Mouse (Mus musculus) CH12.LX (cell line): ENCODE measurements around the gene Gne. TPM values are rescaled to one million over a fixed set of nuclear protein-coding genes. Genes with fewer than 3 reads are reported as not detected.

Source experiments
- DNase-seq: peaks from one replicate; pipeline ENCODE4 v3.0.0-alpha.2; 2013; ENCODE audit errors: extremely low read depth
- H3K27ac ChIP-seq: 2 replicates; pipeline ENCODE4 v1.5.1; 2012; ENCODE audit warnings: low read depth, mild to moderate bottlenecking, control low read depth, moderate library complexity; ENCODE audit not compliant: insufficient read depth
- H3K27me3 ChIP-seq: replicated peaks from 2 replicates; pipeline ENCODE3; 2012; ENCODE audit warnings: inconsistent platforms
- H3K36me3 ChIP-seq, 2 experiments: replicated peaks in 1 of 2; 2 replicates each; pipeline versions ENCODE3 to v1.6.1; 2012; ENCODE audit warnings: inconsistent platforms in 1 of 2, low read length in 1 of 2, mild to moderate bottlenecking in 1 of 2, mixed read lengths in 1 of 2, moderate library complexity in 1 of 2; ENCODE audit not compliant: control insufficient read depth in 1 of 2, insufficient read depth in 1 of 2
- H3K4me1 ChIP-seq, 2 experiments: 2 replicates each; pipeline ENCODE4 v1.6.1; 2012; ENCODE audit warnings: inconsistent platforms in 1 of 2, moderate library complexity in 1 of 2; ENCODE audit not compliant: insufficient read depth in 2 of 2, control insufficient read depth in 1 of 2
- H3K4me2 ChIP-seq: 2 replicates; pipeline ENCODE4 v1.6.1; 2012; ENCODE audit warnings: low read depth, mild to moderate bottlenecking, control low read depth; ENCODE audit not compliant: poor library complexity, insufficient read depth, severe bottlenecking
- H3K4me3 ChIP-seq, 3 experiments: fragments of 150-350 bp in 1 of 3; sonication (generic) in 1 of 3; replicated peaks in 1 of 3; 2 replicates each; pipeline versions ENCODE3 to v1.5.1; 2011 to 2012; ENCODE audit warnings: low read depth in 2 of 3, low read length in 2 of 3, mild to moderate bottlenecking in 2 of 3, moderate library complexity in 2 of 3, control low read depth in 1 of 3, improper control_type of control experiment in 1 of 3, inconsistent platforms in 1 of 3, mixed read lengths in 1 of 3; ENCODE audit not compliant: poor library complexity in 1 of 3
- H3K79me2 ChIP-seq: replicated peaks from 2 replicates; pipeline ENCODE4 v1.6.1; 2012; ENCODE audit warnings: mild to moderate bottlenecking, moderate library complexity; ENCODE audit not compliant: control insufficient read depth, poor library complexity, insufficient read depth, severe bottlenecking; ENCODE audit errors: extremely low read depth
- H3K9ac ChIP-seq: 2 replicates; pipeline ENCODE4 v1.6.1; 2012; ENCODE audit warnings: low read depth, mild to moderate bottlenecking, control low read depth, moderate library complexity; ENCODE audit not compliant: insufficient read depth
- H3K9me3 ChIP-seq: replicated peaks from 2 replicates; pipeline ENCODE3; 2012; ENCODE audit warnings: low read length, inconsistent platforms, mixed read lengths
- CHD1 ChIP-seq: IDR thresholded peaks from 2 replicates; pipeline ENCODE4 v1.6.1; 2012; ENCODE audit warnings: low read depth, low read length, improper control_type of control experiment, inconsistent platforms
- CTCF ChIP-seq, 2 experiments: IDR thresholded peaks in 1 of 2; conservative IDR thresholded peaks in 1 of 2; 2 replicates each; pipeline ENCODE4 v1.5.1; 2011 to 2012; ENCODE audit warnings: low read depth in 2 of 2, low read length in 2 of 2, improper control_type of control experiment in 1 of 2, inconsistent platforms in 1 of 2, mild to moderate bottlenecking in 1 of 2, moderate library complexity in 1 of 2
- E2F4 ChIP-seq: IDR thresholded peaks from 2 replicates; pipeline ENCODE4 v1.6.1; 2011; ENCODE audit warnings: low read depth, low read length, improper control_type of control experiment; ENCODE audit not compliant: insufficient replicate concordance
- ELF1 ChIP-seq: IDR thresholded peaks from 2 replicates; pipeline ENCODE4 v1.6.1; 2014; ENCODE audit warnings: low read depth, mild to moderate bottlenecking, inconsistent platforms, low read length, improper control_type of control experiment
- GABPA ChIP-seq: IDR thresholded peaks from 2 replicates; pipeline ENCODE4 v1.6.1; 2012; ENCODE audit warnings: low read depth, low read length, improper control_type of control experiment, inconsistent platforms; ENCODE audit not compliant: insufficient replicate concordance
- IRF4 ChIP-seq: IDR thresholded peaks from 2 replicates; pipeline ENCODE4 v1.6.1; 2014; ENCODE audit warnings: low read depth, mild to moderate bottlenecking, inconsistent platforms, low read length, improper control_type of control experiment
- JUND ChIP-seq: conservative IDR thresholded peaks from 2 replicates; pipeline ENCODE4 v1.6.1; 2011; ENCODE audit warnings: low read depth, low read length, improper control_type of control experiment
- KAT2A ChIP-seq: IDR thresholded peaks from 2 replicates; pipeline ENCODE4 v1.6.1; 2012; ENCODE audit warnings: low read length, improper control_type of control experiment, inconsistent platforms; ENCODE audit not compliant: insufficient replicate concordance
- MAFK ChIP-seq: IDR thresholded peaks from 2 replicates; pipeline ENCODE4 v1.6.1; 2011; ENCODE audit warnings: low read length, improper control_type of control experiment; ENCODE audit not compliant: insufficient replicate concordance
- MAX ChIP-seq: IDR thresholded peaks from 2 replicates; pipeline ENCODE4 v1.6.1; 2011; ENCODE audit warnings: low read length, improper control_type of control experiment
- MEF2A ChIP-seq: IDR thresholded peaks from 2 replicates; pipeline ENCODE4 v1.6.1; 2014; ENCODE audit warnings: low read depth, mild to moderate bottlenecking, inconsistent platforms, low read length, improper control_type of control experiment, borderline replicate concordance
- MXI1 ChIP-seq: IDR thresholded peaks from 2 replicates; pipeline ENCODE4 v1.6.1; 2011; ENCODE audit warnings: mild to moderate bottlenecking, low read depth, low read length, improper control_type of control experiment
- MYC ChIP-seq: IDR thresholded peaks from 2 replicates; pipeline ENCODE4 v1.6.1; 2011; ENCODE audit warnings: low read depth, mild to moderate bottlenecking, improper control_type of control experiment, low read length
- NRF1 ChIP-seq: IDR thresholded peaks from 2 replicates; pipeline ENCODE4 v1.6.1; 2014; ENCODE audit warnings: low read depth, mild to moderate bottlenecking, inconsistent platforms, low read length, improper control_type of control experiment, moderate library complexity
- PAX5 ChIP-seq: IDR thresholded peaks from 2 replicates; pipeline ENCODE4 v1.6.1; 2012; ENCODE audit warnings: low read length, inconsistent platforms, mixed read lengths
- RAD21 ChIP-seq: IDR thresholded peaks from 2 replicates; pipeline ENCODE4 v1.6.1; 2011; ENCODE audit warnings: low read depth, mild to moderate bottlenecking, low read length, improper control_type of control experiment, moderate library complexity
- TBP ChIP-seq: conservative IDR thresholded peaks from 2 replicates; pipeline ENCODE4 v1.6.1; 2011; ENCODE audit warnings: low read depth, low read length, improper control_type of control experiment
- ZC3H11A ChIP-seq: IDR thresholded peaks from 2 replicates; pipeline ENCODE4 v1.6.1; 2012; ENCODE audit warnings: low read depth, mild to moderate bottlenecking, inconsistent platforms, low read length, improper control_type of control experiment
- ZKSCAN1 ChIP-seq: IDR thresholded peaks from 2 replicates; pipeline ENCODE4 v1.6.1; 2012; ENCODE audit warnings: low read depth, inconsistent platforms, low read length, improper control_type of control experiment, borderline replicate concordance
- ZMIZ1 ChIP-seq: IDR thresholded peaks from 2 replicates; pipeline ENCODE4 v1.6.1; 2012; ENCODE audit warnings: low read depth, mild to moderate bottlenecking, inconsistent platforms, low read length, improper control_type of control experiment
- ZNF384 ChIP-seq: IDR thresholded peaks from 2 replicates; pipeline ENCODE4 v1.6.1; 2012; ENCODE audit warnings: low read depth, low read length, improper control_type of control experiment, inconsistent platforms
- dilution Hi-C: fragments of 300-500 bp; cut with MboI; formaldehyde crosslinking; loops from 2 replicates; pipeline ENCODE4 v1.14.3; 2020; ENCODE audit warnings: low sequenced_read_pairs; ENCODE audit not compliant: extremely low pct_unique_long_range_greater_than_20kb, extremely low pct_ligation_motif_present
- in situ Hi-C: fragments of 300-500 bp; cut with MboI; formaldehyde crosslinking; loops from 3 replicates; pipeline ENCODE4 v1.14.3; 2019; ENCODE audit warnings: low sequenced_read_pairs, low pct_ligation_motif_present, low pct_unique_long_range_greater_than_20kb, mixed read lengths
- polyA plus RNA-seq: library from polyadenylated mRNA; unstranded; fragments of >175 nt; gene quantifications from 2 replicates; pipeline ENCODE4 v1.2.1, GENCODE M21; 2012; ENCODE audit warnings: low read depth; ENCODE audit not compliant: insufficient read length
- total RNA-seq, 2 experiments: library from RNA; depleted of rRNA; stranded (reverse); fragments of 300-350 nt in 1 of 2; fragments of >200 nt in 1 of 2; gene quantifications; 2 replicates each; pipeline ENCODE4 v1.2.3; 2012 to 2014

Gene Gne
- total and polyA plus RNA-seq, 3 experiments = 34.4 to 37.1 (median 35.3) TPM

DNA sequence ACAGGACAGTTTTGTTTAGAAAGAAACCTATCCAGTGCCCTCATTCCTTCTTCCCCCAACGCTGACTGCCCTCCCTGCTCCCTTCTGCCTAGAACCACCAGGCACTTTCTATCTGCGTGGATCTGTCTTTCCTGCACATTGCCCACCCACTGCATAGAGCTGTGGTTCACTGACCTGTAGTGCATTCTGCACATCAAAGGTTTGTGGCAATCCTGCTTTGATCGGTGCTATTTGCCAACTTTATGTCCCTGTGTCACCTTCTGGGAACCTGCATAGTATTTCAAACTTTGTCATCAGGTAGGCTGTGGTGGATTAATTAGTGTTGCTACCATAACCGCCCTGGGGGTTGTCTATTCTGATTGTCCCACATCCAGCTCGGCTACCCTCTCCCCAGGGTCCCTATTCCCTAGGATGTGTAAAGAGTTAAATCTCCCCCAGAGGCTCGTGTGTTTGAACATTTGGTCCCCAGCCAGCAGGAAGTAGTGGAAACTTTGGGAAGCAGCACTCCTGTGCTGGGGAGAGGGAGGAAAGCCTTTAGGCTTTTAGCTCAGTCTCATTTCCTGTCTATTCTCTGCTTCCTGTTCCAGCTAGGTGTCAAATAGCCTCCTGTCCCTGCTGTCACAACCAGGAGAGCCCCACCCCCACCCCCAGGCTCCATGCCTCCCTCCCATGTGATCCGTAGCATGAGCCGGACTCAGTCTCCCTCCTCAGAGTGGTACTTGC, 20.4 kb upstream of the Gne start:
- Histone ChIP-seq H3K79me2 (no peaks in the 10 kb centered on the region), H3K4me3 (no peak overlapping the region), H3K9ac (no peak overlapping the region), H3K27me3 (peaks cover 1% of the 10 kb centered on the region), H3K4me1 (peaks cover 11 to 32% of the 10 kb centered on the region in 2 experiments), H3K36me3 (no peaks in the 10 kb centered on the region), H3K9me3 (no peaks in the 10 kb centered on the region), H3K4me2 (no peak overlapping the region), H3K27ac (no peak overlapping the region)
- DNase-seq = no peak
- in situ Hi-C loops (no loop called here), dilution Hi-C loops (no loop called here)
- TF ChIP-seq CTCF (conservative IDR thresholded peaks at IDR 0.05 in 1 of 2, IDR thresholded peaks at IDR 0.05 in 1 of 2; ENCODE audit: low read depth in 2 of 2, low read length in 2 of 2) = no peak
- TF ChIP-seq MYC = no peak
- no peak for TF ChIP-seq GABPA
- TF ChIP-seq MEF2A = no peak
- no peak for TF ChIP-seq E2F4
- no peak for TF ChIP-seq NRF1
- TF ChIP-seq CHD1 = no peak
- no peak for TF ChIP-seq TBP
- TF ChIP-seq MAX = no peak
- no peak for TF ChIP-seq KAT2A
- no peak for TF ChIP-seq IRF4
- no peak for TF ChIP-seq MAFK
- TF ChIP-seq ELF1 = no peak

DNA sequence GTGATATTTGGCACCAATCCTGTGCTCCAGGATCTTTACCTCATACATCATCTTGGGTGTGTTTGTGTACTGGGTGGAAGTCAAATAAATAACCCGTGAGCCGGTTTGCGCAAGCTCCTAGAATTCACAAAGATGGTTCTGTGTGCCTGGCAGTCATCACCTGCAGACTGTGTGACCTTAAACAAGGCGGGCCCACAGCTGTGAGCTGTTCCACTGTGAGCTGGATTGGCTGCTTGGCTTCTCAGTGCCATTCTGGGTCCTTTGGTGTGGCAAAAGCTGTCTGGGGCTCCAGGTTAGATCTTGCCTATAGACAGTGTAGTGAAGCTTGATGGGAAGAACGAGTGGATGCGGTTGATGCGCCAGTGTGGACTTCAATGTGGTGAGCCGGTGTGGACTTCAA, 19.6 kb upstream of the Gne start:
- TF ChIP-seq ZC3H11A = no peak
- TF ChIP-seq MXI1 = no peak
- TF ChIP-seq MEF2A = no peak
- TF ChIP-seq JUND = no peak
- no peak for TF ChIP-seq ZMIZ1
- no peak for TF ChIP-seq ZNF384
- no peak for TF ChIP-seq MAX
- no peak for TF ChIP-seq ZKSCAN1
- no peak for TF ChIP-seq RAD21
- TF ChIP-seq PAX5 = no peak
- in situ Hi-C loops (no loop called here), dilution Hi-C loops (no loop called here)
- no peak overlapping the region for H3K4me3 ChIP-seq
- H3K79me2 ChIP-seq = no peaks in the 10 kb centered on the region
- peaks cover 1% of the 10 kb centered on the region for H3K27me3 ChIP-seq
- peaks cover 11 to 32% of the 10 kb centered on the region in 2 experiments for H3K4me1 ChIP-seq
- DNase-seq = no peak
- H3K9ac ChIP-seq = no peak overlapping the region
- no peak overlapping the region for H3K4me2 ChIP-seq
- no peaks in the 10 kb centered on the region for H3K9me3 ChIP-seq
- H3K27ac ChIP-seq = no peak overlapping the region
- no peaks in the 10 kb centered on the region for H3K36me3 ChIP-seq
